Mouse (Mus musculus) midbrain, embryonic 15.5 days (tissue): ENCODE data around the gene Ptgfr. TPM values are rescaled to one million over a fixed set of nuclear protein-coding genes. Genes with fewer than 3 reads are reported as not detected.

Experiments
- ATAC-seq: fragments of 200-750 bp; cut with Nextera tagmentation; replicated peaks from 2 replicates; pipeline ENCODE4 v1.8.0; 2017; ENCODE audit warnings: moderate TSS enrichment
- H3K27ac ChIP-seq: fragments of 300-500 bp; sonication (generic); 2 replicates; pipeline ENCODE4 v1.5.1; 2015; ENCODE audit warnings: mild to moderate bottlenecking, inconsistent platforms
- H3K27me3 ChIP-seq: fragments of 300-500 bp; sonication (generic); replicated peaks from 2 replicates; pipeline ENCODE4 v1.6.1; 2015; ENCODE audit warnings: inconsistent platforms
- H3K36me3 ChIP-seq: fragments of 300-500 bp; sonication (generic); replicated peaks from 2 replicates; pipeline ENCODE4 v1.6.1; 2015; ENCODE audit warnings: inconsistent platforms
- H3K4me1 ChIP-seq: fragments of 300-500 bp; sonication (generic); 2 replicates; pipeline ENCODE4 v1.6.1; 2015; ENCODE audit warnings: inconsistent platforms
- H3K4me2 ChIP-seq: fragments of 300-500 bp; sonication (generic); 2 replicates; pipeline ENCODE4 v1.6.1; 2015; ENCODE audit warnings: inconsistent platforms, mild to moderate bottlenecking, moderate library complexity
- H3K4me3 ChIP-seq: fragments of 300-500 bp; sonication (generic); 2 replicates; pipeline ENCODE4 v1.5.1; 2015; ENCODE audit warnings: mild to moderate bottlenecking, inconsistent platforms
- H3K9ac ChIP-seq: fragments of 300-500 bp; sonication (generic); 2 replicates; pipeline ENCODE4 v1.6.1; 2015; ENCODE audit warnings: mild to moderate bottlenecking, inconsistent platforms
- H3K9me3 ChIP-seq: fragments of 300-500 bp; sonication (generic); 2 replicates; pipeline ENCODE4 v1.6.1; 2016; ENCODE audit warnings: inconsistent platforms
- WGBS: fragments of 180-500 bp; shearing (Covaris S2); methylation state at CpG from one replicate; pipeline ENCODE4 v1.1.7; 2015; ENCODE audit warnings: mixed read lengths; 5-methylcytosine and 5-hydroxymethylcytosine counted together
- polyA plus RNA-seq: library from polyadenylated mRNA; unstranded; fragments of >200 nt; fragmentation: Nextera tagmentation; extraction: Ambion mirVana; gene quantifications from 2 replicates; pipeline ENCODE4 v1.2.1, GENCODE M21; 2015

Ptgfr gene
- polyA plus RNA-seq, 1 experiment from 2014 or later: 0.72 TPM

- 36% methylated on average over 3 of the region's 3 CpGs for WGBS
- ATAC-seq: 0 out of 2 replicates have a peak, but pooled peaks have one; percentile 24
Measured at GRCm38 (mm10) chr3:151835831-151836230, 1.6 kb downstream of the Ptgfr start.

DNA sequence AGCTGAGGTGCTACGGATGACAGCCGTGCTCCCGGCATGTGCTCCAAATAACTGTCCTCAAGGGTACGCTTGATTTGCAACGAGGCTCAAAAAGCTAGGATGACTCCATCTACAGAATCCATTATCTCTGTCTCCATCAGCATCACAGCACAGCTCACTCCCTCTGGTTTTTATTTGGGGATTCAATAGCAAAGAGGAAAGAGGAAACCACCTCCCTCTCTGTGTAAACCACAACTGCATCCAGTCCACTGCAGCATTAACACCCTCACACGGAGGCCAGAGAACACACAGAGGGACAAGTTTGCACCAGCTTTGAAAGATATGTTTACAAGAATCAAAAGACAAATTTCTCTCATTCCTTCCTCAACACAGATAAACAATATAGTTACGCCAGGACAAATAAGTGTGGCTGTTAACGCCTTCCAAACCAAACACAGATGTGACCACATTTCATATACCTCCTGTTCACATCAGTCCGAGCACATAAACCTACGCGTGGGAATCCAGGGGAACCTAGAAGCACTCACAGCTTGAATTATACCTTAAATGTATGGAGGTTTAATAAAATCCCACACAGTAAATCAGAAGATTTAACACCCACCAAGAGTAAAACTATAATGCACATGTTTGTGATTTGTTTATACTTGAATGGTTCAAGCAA lies 9.3 kb downstream of the Ptgfr start:
- H3K27ac ChIP-seq: no peak overlapping the region
- no peaks in the 10 kb centered on the region for H3K9me3 ChIP-seq
- H3K9ac ChIP-seq: no peak overlapping the region
- H3K36me3 ChIP-seq: no peaks in the 10 kb centered on the region
- H3K4me3 ChIP-seq: no peak overlapping the region
- no peak overlapping the region for H3K4me2 ChIP-seq
- H3K27me3 ChIP-seq: no peaks in the 10 kb centered on the region
- H3K4me1 ChIP-seq: no peaks in the 10 kb centered on the region
- 86% methylated on average over 11 of the region's 11 CpGs for WGBS
- no peak for ATAC-seq

More at GRCm38 (mm10) chr3:151835831-151836230, 1.6 kb downstream of the Ptgfr start:
- Histone ChIP-seq H3K9me3 (no peaks in the 10 kb centered on the region), H3K4me1 (peaks cover 13% of the 10 kb centered on the region; the same call in 1 of the 2 replicates), H3K36me3 (no peaks in the 10 kb centered on the region), H3K27me3 (peaks cover 7% of the 10 kb centered on the region), H3K27ac (no peak overlapping the region), H3K4me2 (no peak overlapping the region), H3K4me3 (no peak overlapping the region), H3K9ac (no peak overlapping the region)

GRCm38 (mm10) chr3:151819811-151820210 lies 17.6 kb downstream of the Ptgfr start:
- WGBS: 78% methylated on average over 4 of the region's 4 CpGs
- no peak overlapping the region for H3K9ac ChIP-seq
- no peak overlapping the region for H3K4me2 ChIP-seq
- H3K36me3 ChIP-seq: no peaks in the 10 kb centered on the region
- H3K4me3 ChIP-seq: no peak overlapping the region
- no peaks in the 10 kb centered on the region for H3K9me3 ChIP-seq
- ATAC-seq: no peak
- H3K27me3 ChIP-seq: no peaks in the 10 kb centered on the region
- H3K27ac ChIP-seq: no peak overlapping the region
- no peaks in the 10 kb centered on the region for H3K4me1 ChIP-seq

DNA sequence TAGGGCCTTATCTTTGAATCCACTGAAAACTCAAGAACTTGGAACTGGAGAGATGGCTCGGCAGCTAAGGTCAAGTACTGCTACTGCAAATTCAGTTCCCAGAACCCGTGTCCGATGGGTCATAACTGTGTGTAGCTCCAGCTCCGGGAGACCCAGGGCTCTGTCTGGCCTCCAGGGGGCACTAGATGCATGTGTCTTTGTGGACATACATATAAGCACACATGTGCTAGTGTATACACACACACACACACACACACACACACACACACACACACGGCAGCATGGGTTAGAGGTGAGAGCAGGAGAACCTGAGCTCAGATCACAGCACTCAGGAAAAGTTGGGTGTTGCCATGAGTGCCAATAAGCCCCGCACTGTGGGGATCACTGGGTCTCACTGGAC lies 19.2 kb downstream of the Ptgfr start:
- 80% methylated on average over 6 of the region's 6 CpGs for WGBS
- Histone ChIP-seq H3K9ac (no peak overlapping the region), H3K4me2 (no peak overlapping the region), H3K36me3 (no peaks in the 10 kb centered on the region), H3K9me3 (no peaks in the 10 kb centered on the region), H3K4me3 (no peak overlapping the region), H3K27me3 (no peaks in the 10 kb centered on the region), H3K27ac (no peak overlapping the region), H3K4me1 (no peaks in the 10 kb centered on the region)
- ATAC-seq: no peak

DNA sequence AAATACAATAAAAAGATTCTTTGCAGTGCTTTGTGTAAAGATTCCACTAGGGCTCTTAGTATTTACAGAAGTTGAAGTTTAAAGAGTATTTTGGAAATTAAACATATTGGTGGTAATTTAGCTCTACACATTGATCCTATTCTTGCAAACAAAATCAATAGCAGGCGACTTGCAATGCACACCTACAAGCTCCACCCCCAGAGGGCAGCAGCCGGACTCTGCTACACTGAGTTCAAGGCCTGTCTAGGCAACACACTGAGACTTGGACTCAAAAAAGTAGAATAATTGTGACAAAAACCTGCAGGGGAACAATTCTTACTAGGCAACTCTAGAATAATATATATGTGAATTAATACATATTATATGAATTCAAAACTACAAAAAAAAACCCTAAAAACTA lies 28.8 kb downstream of the Ptgfr start:
- WGBS: 67% methylated on average over 2 of the region's 2 CpGs
- Histone ChIP-seq H3K9me3 (no peaks in the 10 kb centered on the region), H3K27ac (no peak overlapping the region), H3K4me2 (no peak overlapping the region), H3K4me1 (no peaks in the 10 kb centered on the region), H3K9ac (no peak overlapping the region), H3K36me3 (no peaks in the 10 kb centered on the region), H3K4me3 (no peak overlapping the region), H3K27me3 (no peaks in the 10 kb centered on the region)
- ATAC-seq: no peak

- ATAC-seq: no peak
Measured at GRCm38 (mm10) chr3:151788622-151789021, 48.8 kb downstream of the Ptgfr start.

DNA sequence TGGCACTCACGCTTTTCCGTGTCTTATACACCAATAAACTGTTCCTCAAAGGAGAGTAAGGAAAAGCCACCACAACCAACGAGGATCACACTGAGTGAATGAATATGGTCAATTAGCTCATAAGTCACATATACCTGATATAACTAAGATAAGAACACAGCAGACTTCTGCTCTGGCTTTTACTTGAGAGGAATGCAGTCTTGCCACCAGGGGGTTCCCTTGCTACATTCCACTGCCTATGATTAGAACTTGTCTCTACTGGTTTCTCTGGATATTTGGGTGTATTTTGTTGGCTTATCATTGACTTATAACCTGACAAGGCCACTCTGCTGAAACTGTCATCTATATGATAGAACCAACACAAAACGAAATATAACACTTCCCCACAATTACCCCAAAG lies 62.3 kb downstream of the Ptgfr start:
- H3K9me3 ChIP-seq: no peaks in the 10 kb centered on the region
- WGBS: 80% methylated on average over 4 of the region's 4 CpGs
- no peak overlapping the region for H3K4me2 ChIP-seq
- H3K9ac ChIP-seq: no peak overlapping the region
- no peak overlapping the region for H3K4me3 ChIP-seq
- ATAC-seq: no peak
- H3K36me3 ChIP-seq: no peaks in the 10 kb centered on the region
- H3K27ac ChIP-seq: no peak overlapping the region
- H3K27me3 ChIP-seq: no peaks in the 10 kb centered on the region
- H3K4me1 ChIP-seq: no peaks in the 10 kb centered on the region

More at GRCm38 (mm10) chr3:151788622-151789021, 48.8 kb downstream of the Ptgfr start:
- Histone ChIP-seq H3K4me3 (no peak overlapping the region), H3K4me2 (no peak overlapping the region), H3K9me3 (no peaks in the 10 kb centered on the region), H3K36me3 (no peaks in the 10 kb centered on the region), H3K9ac (no peak overlapping the region), H3K27me3 (no peaks in the 10 kb centered on the region), H3K27ac (no peak overlapping the region), H3K4me1 (no peaks in the 10 kb centered on the region)
- 74% methylated on average over 8 of the region's 8 CpGs for WGBS

GRCm38 (mm10) chr3:151771074-151771473 lies 66.4 kb downstream of the Ptgfr start:
- Histone ChIP-seq H3K4me1 (no peaks in the 10 kb centered on the region), H3K9me3 (no peaks in the 10 kb centered on the region), H3K4me2 (no peak overlapping the region), H3K9ac (no peak overlapping the region), H3K4me3 (no peak overlapping the region), H3K27ac (no peak overlapping the region), H3K27me3 (no peaks in the 10 kb centered on the region), H3K36me3 (no peaks in the 10 kb centered on the region)
- ATAC-seq: no peak
- WGBS: 71% methylated on average over 3 of the region's 3 CpGs

DNA sequence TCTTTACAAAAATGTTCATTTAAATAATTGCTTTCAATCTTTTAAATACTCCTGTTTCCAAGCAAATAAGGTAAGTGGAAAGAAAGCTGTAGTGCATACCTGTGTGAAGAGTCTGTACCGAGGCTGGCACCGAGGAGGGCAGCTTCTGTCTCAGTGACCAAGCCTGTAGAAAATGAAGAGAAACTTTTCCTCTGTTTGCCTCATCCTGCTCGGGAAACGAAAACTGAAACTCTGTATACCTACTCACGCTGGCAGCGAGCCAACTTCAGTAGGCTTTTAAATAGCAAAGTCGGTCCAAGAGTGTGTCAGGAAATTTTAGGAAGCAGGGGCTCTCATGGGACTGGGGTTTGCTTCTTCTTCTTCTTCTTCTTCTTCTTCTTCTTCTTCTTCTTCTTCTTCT lies 87.7 kb downstream of the Ptgfr start, which contains the start of gene Ifi44:
Ifi44 (minus strand) TSS at position 224 of the 400 bp plus-strand sequence.
- Histone ChIP-seq H3K9ac (no peak within 1 kb of the TSS), H3K27me3 (no peaks in the 10 kb centered on the region), H3K4me3 (no peak within 1 kb of the TSS), H3K9me3 (no peaks in the 10 kb centered on the region), H3K27ac (no peak within 1 kb of the TSS), H3K4me2 (no peak within 1 kb of the TSS), H3K4me1 (no peaks in the 10 kb centered on the region), H3K36me3 (no peaks in the 10 kb centered on the region)
- ATAC-seq: no peak
- 73% methylated on average over 7 of the region's 7 CpGs for WGBS

DNA sequence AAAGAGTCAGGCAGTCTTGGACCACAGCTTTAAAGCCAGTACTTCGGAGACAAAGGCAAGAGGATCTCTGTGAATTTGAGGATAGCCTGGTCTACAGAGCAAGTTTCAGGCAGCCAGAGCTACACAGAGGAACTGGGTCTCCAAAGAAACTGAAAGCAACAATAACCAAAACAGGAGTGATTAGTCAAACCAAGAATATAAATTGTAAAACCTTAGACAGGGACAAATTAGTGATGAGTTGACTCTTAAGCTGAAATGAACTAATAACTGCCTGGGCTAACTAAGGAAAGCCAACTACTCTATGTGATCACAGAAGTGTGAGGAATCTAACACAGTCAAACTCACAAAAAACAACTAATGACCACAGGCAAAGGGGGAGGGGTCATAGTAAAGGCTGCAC lies 88.9 kb downstream of the Ptgfr start:
- H3K36me3 ChIP-seq: no peaks in the 10 kb centered on the region
- H3K4me2 ChIP-seq: no peak overlapping the region
- H3K9me3 ChIP-seq: no peaks in the 10 kb centered on the region
- no peak for ATAC-seq
- 90% methylated on average over 1 of the region's 1 CpGs for WGBS
- H3K9ac ChIP-seq: no peak overlapping the region
- H3K27ac ChIP-seq: no peak overlapping the region
- no peaks in the 10 kb centered on the region for H3K4me1 ChIP-seq
- no peak overlapping the region for H3K4me3 ChIP-seq
- no peaks in the 10 kb centered on the region for H3K27me3 ChIP-seq

Other genes starting within 250 kb of the Ptgfr start
- 0.28 and 0.60 TPM in 2 replicates for gene Ifi44, start 87.7 kb downstream of the Ptgfr start, polyA plus RNA-seq
- not detected in 2 replicates for gene Ifi44l, start 74.7 kb downstream of the Ptgfr start, polyA plus RNA-seq